Mouse (Mus musculus) inflammation-experienced regulatory T-cells, adult 6 months (primary cell): ENCODE results near the gene Cltc. TPM values are rescaled to one million over a fixed set of nuclear protein-coding genes. Genes with fewer than 3 reads are reported as not detected.
"Not testable (repeated sequence)": the region's sequence is repeated elsewhere in the genome, so short reads cannot be mapped to it uniquely, and the experiment has no call there.

Source experiments
- ATAC-seq: one replicate; pipeline ENCODE4 v1.8.0; 2017
- polyA plus RNA-seq, 3 experiments: library from polyadenylated mRNA; unstranded; fragments of 100-300 nt; shearing (Covaris generic); gene quantifications; one replicate each; pipeline ENCODE4 v1.2.1; 2017

Gene Cltc
- 100 to 1,000 TPM in 1 of 3 experiments, 10 to 100 TPM in 2; 73.6 to 108 (median 79.1) TPM for polyA plus RNA-seq

DNA sequence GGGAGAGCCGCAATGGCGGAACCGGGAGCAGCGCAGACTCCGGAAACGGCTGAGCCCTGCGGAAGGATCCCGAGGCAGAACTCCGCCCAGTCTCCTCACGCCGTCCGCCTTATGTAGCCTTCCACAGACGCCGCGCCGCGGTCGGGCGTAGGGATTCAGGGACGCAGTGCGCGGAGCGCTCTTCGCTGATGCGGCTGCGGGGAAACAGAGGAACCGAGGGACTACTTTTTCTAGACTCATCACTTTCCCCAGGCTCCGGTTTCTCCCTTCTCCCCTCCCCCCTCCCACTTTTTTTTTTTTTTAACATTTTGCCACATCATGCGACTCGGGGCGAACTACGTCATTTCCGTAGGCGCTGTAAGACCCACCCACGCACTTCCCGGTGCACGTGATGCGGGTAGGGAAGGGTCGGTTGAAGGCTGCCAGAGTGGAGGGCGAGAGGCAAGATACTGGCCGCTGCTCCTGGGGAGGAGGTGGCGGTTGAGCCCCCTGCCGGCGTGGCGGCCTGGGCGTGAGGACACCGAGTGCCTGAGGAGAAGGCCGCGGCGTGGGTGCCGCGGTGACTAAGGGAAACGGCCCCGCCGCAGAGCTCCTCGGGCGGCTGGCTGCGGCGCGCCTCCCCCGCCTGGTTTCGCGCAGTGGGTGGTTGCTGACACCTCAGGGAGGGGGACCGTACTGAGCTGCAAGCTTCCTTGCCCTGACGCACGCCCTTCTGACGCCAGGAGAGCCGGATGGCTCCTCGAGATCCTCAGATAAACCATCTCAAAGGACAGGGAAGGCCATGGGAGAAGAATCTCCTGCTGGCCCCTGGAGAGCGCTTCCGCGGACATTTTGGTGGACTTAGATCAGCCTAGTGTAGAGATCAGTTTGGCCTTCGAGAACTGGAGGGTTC lies at the start of gene Cltc:
Gene Cltc, minus strand, starts transcription at position 86 of the 892 bp plus-strand sequence.
- ATAC-seq: peak; percentile 82

DNA sequence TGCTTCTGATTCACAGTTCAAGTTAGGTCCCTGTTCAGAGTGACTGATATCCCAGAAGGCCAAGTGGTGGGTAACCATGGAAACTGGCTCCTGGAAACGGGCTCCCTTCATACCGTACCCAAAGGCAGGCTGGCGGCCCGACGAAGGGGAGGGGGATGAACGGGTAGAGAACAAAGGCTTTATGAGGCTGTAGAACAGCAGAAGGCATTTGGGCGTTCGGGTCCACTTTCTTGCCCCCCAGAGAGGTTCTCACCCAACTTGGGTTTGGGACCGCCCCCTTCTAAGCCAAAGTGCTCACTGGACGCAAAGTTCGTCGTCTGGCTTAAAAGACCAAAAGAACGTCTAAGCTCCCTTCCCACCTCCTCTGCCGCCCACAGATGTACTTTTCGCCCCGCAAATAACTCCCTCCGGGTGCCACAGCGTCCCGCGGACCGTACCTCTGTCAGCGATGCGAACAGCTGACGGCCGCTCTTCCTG lies 49.7 kb upstream of the Cltc start:
- peak; percentile 51 for ATAC-seq

DNA sequence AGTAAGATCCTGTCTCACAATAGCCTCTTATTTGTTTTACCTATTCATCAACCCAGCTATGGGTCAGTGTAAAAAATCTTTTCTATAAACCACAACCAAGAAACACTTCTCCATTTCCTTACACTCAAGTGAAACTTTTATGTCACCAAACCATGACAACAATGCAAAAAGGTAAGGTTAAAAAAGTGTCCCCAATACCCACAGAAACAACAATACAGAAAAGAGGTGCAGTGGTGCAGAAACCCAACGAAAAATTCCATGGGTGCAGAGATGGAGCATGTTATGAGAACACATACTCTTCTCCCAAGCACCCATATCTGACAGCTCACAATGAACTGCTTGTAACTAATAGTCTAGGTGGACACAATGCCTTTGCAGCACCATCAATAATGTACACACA lies 36.8 kb upstream of the Cltc start:
- ATAC-seq: no peak

DNA sequence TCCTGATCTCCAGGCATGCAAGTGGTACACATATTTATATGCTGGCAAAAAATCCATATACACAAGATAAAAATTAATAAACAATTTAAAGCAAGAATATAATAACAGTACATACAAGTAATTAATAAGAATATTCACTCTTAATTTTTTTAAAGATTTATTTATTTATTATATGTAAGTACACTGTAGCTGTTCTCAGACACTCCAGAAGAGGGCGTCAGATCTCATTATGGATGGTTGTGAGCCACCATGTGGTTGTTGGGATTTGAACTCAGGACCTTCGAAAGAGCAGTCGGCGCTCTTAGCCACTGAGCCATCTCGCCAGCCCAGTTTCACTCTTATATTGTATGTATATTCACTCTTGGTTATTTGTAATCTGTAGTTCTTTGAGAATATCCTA lies 30.1 kb upstream of the Cltc start:
- ATAC-seq: not testable (repeated sequence)

DNA sequence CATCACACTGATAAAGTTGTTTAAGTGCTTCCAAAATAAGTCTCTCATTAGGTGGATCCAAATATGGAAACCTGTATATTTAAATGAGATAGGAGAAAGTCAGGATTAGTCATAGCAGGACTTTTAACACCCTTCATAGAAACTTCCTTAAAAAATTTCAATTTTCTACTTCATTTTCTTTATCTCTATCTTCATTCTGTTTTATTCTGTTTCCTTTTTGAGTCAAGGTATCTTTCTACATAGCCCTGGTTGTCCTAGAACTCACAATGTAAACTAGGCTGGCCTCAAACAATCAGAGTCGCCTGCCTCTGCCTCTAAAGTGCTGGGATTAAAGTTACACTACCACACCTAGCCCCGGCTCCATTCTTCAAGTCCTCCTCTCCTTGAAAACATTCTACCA lies 28.4 kb upstream of the Cltc start:
- ATAC-seq: no peak

DNA sequence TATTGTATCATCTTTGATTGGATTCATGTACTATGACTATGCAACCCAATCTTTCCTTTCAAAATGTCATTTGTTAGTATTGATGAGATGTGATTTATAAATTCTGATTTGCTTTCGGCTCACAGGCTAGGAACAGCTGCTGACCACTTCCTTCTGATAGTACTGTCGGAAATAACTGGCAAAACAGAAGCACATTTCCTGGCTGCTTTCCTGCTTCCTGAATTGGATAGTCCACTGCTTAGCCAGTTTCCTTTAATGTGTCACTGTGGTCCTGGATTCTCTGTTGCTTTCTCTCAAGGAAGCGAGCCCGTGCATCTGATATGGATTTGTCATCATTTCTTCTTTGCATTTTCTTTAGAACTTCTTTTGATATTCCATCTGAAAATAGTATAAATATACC lies 12.5 kb upstream of the Cltc start:
- no peak for ATAC-seq

DNA sequence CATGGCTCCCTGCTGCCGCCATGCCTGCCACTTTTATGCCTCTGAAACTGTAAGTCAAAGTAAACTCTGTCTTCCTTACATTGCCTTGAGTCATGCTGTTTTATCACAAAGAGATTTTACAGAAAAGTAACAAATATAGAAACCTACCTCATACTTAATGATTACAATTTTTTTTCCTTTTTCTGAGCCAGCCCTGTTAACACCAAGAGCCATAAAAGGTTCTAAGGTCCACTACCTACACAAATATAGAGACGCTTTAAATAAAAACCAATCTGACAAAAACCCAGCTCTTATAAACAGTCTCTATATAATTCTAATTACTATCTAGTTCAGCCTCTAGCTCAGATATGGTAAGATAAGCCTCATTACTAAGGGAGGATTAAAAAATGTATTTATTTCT lies 7.1 kb upstream of the Cltc start:
- no peak for ATAC-seq

DNA sequence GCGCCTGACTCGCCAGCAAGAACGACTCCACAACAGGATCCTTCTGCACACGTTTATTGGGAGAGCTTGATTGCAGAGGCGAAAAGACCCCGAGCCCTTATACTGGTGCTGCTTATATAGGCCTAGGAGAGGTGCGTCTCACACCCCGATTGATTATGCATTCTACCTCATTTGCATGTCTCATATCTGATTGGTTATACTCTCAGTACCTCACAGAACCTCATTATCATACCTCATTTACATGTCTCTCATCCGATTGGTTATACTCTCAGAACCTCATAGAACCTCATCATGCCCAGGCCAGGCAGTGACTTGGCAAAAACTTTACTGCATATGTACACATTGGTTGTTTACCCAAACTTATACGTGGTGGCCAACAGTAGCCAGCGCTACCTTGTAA lies 5.8 kb upstream of the Cltc start:
- ATAC-seq: not testable (repeated sequence)

DNA sequence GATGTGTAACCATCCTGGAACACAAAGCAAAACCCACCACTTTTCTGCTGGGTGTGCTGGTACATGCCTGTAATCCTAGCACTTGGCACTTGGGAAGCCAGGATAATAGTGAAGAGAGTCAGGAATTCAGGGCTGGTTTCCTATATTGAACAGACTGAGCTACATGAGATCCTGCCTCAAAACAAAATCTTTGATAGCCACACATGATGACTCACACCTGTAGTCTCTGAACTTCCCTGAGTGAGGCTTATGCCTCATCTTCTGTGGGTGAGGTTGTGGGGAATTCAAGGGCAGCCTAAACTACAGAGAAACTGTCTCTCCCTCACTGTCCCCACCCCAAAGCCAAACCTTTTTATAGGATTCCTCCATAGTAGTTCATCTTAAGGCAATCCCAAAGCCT lies 3.0 kb upstream of the Cltc start:
- no peak for ATAC-seq

DNA sequence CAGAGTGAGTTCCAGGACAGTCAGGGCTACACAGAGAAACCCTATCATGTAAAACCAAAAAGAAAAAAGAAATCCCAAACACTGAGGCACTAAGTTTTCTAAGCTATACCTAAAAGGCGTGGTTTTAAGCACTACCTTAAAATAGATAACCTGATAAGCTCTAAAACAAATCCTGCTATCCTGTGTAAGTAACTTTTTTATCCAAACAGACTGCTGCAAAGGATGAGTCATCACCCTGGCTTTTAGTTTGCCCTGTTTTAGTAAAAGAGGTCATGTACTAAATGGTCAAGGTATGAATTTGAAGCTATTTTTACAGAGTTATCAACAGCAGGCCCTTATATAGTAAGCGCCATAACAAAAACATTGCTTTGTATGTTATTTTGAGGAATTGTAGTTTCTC lies 2.5 kb upstream of the Cltc start:
- no peak for ATAC-seq

DNA sequence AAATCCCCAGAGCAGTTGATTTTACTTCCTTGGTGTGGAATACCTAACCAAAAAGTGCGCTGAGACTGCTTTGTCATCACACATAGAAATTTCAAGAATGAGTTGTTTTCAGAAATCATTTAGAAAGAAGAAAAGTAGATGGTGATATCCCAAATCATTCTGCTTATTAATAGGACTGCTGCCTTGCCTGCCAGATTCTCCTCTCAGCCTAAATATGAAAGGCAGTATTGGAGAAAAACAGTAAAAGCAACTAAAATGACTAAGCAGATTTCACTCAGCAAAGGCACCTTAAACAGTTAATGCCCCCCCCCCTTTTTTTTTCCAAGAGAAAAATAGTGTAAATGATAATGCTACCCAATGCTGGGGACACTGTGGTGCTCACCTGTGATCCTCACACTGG lies 1.9 kb upstream of the Cltc start:
- no peak for ATAC-seq

DNA sequence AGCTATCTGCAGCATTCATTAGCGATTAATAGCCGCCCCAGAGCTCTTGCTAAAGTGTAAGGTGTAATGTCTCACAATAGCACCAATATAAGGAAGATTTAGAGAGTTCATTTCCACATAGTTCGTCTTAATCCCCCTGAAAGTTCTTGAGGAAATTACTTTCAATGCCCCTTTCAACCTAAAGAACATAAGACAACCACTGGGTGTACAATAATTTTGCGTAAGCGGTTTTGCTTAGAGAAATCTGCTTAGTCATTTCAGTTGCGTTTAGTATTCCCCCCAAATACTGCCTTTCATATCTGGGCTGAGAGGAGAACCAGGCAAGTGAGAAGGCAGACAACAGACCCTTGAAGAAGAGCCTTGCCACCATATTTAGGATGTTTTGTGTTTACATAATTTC lies 1.2 kb upstream of the Cltc start:
- no peak for ATAC-seq

DNA sequence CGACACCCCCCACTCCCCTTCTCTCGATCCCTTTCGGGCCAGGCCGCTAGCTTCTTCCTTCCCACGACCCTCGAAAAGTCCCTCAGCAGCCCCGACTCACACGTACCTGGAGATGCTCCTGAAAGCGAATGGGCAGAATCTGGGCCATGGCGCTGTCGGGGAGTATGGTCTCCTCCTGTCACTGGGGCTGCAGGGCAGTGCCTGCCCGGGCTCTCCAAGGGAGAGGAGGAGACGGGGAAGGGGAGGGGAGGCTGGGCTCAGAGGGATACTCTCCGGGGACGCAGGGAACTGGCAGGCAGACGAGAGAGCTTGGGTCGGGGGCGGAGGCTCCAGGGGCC lies 254 bp downstream of the Cltc start:
- no peak for ATAC-seq

DNA sequence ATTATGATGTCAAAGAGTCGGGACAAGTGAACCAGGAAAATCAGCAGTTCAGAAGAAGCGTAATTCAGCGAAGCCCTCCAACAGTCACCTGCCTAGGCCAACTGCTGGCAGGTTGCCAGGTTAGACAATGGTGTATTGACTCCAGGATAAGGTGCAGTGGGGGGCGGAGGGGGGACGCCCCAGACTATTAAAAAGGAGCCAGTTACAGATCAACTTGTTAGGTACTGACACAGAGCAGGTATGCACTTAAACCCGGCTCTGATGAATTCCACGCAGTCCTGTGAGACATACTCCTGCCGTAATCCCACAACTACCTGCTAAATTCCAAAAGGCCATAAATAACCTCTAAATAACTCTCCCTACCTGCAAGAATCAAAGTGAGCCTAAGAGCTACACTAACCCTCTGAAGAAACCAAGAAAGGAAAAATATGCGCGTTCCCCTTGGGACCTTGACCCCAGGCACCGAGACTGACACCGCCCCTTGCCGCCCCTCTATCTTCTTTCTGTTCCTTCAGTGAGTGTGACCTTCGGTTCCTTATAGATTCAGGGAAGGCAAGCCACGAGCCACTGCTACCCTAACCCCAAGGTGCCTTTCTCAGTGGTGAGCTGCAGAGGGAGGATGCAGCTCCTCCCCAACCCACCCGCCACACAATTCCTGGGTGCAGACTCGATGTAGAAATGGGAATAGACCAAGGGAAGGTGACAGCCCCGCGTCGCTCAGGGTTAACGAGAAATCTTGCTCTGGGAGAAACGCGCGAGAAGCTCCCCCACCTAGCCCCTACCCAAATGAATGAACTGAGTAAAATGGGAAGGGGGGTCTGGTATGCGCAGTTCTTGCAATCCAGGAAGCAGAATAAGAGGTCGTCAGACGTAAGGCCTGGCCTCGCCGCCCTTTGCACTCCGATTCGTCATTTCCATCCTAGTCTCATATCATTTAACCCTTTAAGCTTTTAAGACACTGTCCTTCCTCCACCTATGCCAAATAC lies 916 bp downstream of the Cltc start:
- ATAC-seq: no peak

DNA sequence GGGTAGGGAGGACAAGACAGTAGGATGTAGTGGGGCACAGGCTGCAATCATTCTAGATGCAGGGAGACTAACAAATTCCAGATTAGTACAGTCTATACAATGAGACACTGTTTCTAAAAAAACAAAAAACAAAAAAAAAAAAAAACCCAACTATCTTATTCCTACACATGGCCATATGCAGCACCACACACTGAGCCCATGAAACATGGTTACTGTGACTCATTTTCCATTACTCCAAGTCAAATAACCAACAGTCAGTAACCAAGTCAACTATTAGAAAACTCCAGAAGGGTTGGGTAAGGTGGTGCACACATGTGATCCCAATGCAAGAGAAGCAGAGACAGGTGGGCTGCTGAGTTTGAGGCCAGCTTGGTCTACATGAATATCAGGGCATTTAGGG lies 5.0 kb downstream of the Cltc start:
- ATAC-seq: no peak

DNA sequence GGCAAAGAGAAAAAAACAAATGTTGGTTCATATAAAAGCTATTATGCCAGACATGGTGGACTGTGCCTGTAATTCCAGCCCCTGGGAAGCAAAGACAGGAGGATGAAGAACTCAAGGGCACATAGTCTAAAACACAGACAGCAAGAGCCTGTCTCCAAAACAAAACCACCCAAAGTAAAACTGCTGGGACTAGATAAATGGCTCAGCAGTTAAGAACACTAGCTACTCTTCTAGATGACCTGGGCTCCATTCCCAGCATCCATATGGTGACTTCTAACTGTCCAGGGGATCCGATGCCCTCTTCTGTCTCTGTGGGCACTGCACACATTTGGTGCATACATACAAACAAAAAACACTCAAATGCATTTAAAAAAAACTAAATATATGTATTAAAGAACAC lies 6.4 kb downstream of the Cltc start:
- no peak for ATAC-seq

DNA sequence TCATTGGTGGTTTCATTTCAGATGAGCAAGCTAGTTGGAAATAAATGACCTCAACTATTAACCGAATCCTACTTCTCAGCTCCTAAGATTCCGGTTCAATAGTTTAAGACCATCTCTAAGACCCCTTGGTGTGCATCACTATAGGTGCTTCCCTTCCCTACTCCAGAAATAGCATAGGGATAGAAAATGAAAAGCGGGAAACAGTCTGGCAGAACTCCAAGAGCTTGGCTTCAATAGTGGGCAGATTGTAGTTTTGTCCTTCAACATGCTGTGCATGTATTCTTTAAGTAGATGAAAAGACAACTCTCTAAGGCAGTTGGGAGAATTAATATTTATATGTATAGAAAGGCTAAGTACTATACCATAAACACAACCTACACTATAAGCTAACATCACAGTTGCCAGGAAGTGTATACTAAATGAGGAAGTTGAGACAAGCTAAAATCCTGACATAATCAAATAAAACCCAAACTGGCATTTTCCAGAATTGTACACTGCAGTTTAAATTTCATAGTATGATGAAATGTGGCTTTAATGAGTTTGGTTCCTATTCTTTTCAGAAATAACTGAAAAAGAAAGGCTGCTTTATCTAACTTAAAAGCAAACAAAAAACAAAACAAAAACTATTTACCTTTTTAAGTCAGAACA lies 7.5 kb downstream of the Cltc start:
- ATAC-seq: no peak

DNA sequence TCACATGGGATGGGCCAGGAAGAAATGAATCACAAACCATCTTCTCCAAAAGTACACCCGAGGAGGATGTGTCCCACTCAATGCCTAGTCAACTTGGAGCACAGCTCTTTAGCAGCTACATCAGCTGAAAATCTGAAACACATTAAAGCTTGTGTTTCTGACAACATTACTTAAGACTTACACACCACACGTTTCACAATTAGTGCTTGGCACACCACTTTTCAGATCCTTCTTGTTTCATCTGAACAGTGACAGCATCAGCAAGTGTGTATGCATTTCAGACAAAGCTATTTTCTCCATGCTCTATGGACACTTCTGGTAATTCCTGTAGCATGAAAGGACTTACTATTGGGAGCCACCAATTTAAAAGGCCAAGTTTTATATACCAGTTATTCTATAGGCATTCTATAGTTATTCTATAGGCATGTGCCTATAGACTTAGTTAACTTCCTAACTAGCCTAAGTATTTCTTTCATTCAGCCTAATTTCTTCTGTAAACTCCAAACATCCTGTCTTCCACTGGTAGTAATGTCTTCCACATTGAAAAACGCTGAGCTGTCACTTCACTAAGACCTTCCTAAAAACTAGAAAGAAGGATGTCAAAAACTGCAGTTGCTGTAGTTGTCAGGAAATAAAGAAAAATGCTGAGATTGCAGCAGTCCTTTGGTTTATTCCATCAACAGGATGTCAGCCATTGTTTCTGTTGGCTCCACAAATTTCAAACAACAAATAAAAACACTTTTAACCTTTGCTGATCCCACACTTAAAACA lies 11.5 kb downstream of the Cltc start:
- peak; percentile 32 for ATAC-seq

DNA sequence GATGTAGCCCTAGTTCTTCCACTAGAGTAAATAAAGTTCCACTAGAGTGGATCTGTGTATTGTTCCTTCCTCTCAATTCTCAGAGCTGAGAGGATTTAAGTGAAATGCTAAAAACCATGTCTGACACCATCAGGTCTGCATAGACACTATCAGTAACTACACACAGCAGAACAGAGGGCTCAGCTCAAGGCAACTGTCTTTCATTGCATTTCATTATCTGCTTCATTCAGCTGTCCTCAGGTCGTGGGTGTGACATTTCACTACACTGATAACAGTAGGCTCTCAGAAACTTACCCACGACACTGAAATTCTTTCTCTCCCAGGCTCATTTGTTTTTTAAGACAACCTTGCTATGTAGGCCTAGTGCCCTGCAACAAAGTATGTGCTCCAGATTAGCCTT lies 14.8 kb downstream of the Cltc start:
- no peak for ATAC-seq

DNA sequence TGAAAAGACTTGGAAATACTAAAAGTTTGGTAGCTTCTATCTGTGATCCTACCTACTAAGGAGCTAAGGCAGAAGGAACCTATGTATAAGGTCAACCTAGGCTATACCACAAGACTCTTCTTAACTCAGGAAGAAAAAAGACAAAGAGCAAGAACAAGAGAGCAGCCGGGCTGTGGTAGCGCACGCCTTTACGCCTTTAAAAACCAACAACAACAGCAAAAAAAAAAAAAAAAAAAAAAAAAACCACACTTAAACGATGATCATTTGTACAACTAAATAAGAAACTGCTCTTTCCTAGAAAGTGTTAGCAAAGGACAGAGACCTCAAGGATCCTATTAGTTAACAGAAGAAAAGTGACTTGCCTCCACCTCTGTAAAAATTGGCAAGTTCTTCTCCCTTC lies 15.9 kb downstream of the Cltc start:
- no peak for ATAC-seq

DNA sequence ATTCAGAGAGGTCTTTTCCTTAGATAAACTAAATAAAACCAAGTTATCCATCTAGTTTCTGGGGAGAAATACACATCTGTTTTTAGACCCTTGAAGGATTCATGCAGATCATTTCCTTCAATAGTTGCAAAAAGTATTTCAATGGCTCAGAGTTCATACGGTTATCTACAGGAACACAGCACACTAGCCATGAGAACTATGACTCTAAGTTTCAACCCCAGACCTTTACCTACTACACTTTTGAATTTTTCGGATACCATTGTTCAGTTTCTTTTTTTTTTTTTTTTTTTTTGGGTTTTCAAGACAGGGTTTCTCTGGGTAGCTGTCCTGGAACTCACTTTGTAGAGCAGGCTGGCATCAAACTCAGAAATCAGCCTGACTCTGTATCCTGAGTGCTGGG lies 17.9 kb downstream of the Cltc start:
- ATAC-seq: no peak

DNA sequence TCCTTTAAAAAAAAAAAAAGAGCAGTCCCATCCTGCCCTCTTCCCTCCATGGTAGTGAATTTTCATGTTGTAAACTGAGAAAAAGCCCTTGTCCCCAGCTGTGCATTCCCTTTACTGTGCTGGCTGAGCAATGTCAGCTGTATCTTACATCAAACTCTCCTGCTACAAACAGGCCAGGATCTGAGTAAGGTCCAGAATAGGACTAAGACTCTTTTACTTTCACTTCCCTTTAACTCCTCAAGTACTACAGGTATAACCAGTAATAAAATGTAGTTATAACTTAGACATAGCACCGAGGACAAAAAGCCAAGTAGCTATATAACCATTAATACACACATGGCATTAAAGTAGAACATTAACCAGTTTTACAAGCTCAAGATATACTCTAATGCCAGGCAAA lies 18.4 kb downstream of the Cltc start:
- no peak for ATAC-seq
